Mouse (Mus musculus) bone marrow, adult 2 months (tissue): Measurements from ENCODE around the gene Klf2. TPM values are rescaled to one million over a fixed set of nuclear protein-coding genes. Genes with fewer than 3 reads are reported as not detected.

Source experiments
- H3K27ac ChIP-seq: fragments of 200-500 bp; 2 replicates; pipeline ENCODE4 v1.5.1; 2012; ENCODE audit warnings: low read depth, mild to moderate bottlenecking, control low read depth, inconsistent platforms, low read length; ENCODE audit not compliant: control insufficient read depth, poor library complexity, insufficient read depth
- H3K4me1 ChIP-seq: fragments of 200-500 bp; 2 replicates; pipeline ENCODE4 v1.6.1; 2011; ENCODE audit warnings: low read length; ENCODE audit not compliant: control insufficient read depth, insufficient read depth
- H3K4me3 ChIP-seq: fragments of 200-500 bp; replicated peaks from 2 replicates; pipeline ENCODE3; 2011; ENCODE audit warnings: mild to moderate bottlenecking, low read depth, low read length, control low read depth; ENCODE audit not compliant: control insufficient read depth
- CTCF ChIP-seq: fragments of 200-500 bp; IDR thresholded peaks from 2 replicates; pipeline ENCODE4 v1.5.1; 2011; ENCODE audit warnings: low read length, control low read depth; ENCODE audit not compliant: control insufficient read depth, insufficient read depth
- POLR2A ChIP-seq: fragments of 200-500 bp; IDR thresholded peaks from 2 replicates; pipeline ENCODE4 v1.6.1; 2011; ENCODE audit warnings: low read depth, mild to moderate bottlenecking, control low read depth, low read length, borderline replicate concordance; ENCODE audit not compliant: control insufficient read depth
- WGBS: fragments of 180-500 bp; shearing (Covaris S2); methylation state at CpG from one replicate; pipeline ENCODE4 v1.1.7; 2018; 5-methylcytosine and 5-hydroxymethylcytosine counted together
- polyA plus RNA-seq: library from polyadenylated mRNA; stranded (reverse); fragments of >200 nt; gene quantifications from 2 replicates; pipeline ENCODE4 v1.2.4, GENCODE M21; 2011; ENCODE audit warnings: low replicate concordance; ENCODE audit not compliant: missing spikeins, insufficient read depth, insufficient read length

Klf2 gene
- polyA plus RNA-seq, 1 experiment, result 179 TPM

GRCm38 (mm10) chr8:72279151-72279550 is 39.7 kb upstream of the Klf2 start:
- Histone ChIP-seq H3K4me3 (no peak overlapping the region), H3K27ac (no peak overlapping the region), H3K4me1 (peaks cover 3% of the 10 kb centered on the region)
- 50% methylated on average over 7 of the region's 7 CpGs for WGBS
- no peak for TF ChIP-seq CTCF
- no peak for TF ChIP-seq POLR2A

- no peak overlapping the region for H3K4me3 ChIP-seq
- peaks cover 8% of the 10 kb centered on the region for H3K4me1 ChIP-seq
- no peak overlapping the region for H3K27ac ChIP-seq
- no peak for TF ChIP-seq CTCF
- WGBS, result 5% methylated on average over 3 of the region's 3 CpGs
These were observed 37.2 kb upstream of the Klf2 start for GRCm38 (mm10) chr8:72281634-72282033.

- H3K27ac ChIP-seq, result no peak overlapping the region
- no peak overlapping the region for H3K4me3 ChIP-seq
- no peak for TF ChIP-seq POLR2A
- no peak for TF ChIP-seq CTCF
- H3K4me1 ChIP-seq, result peaks cover 6% of the 10 kb centered on the region
- 10% methylated on average over 4 of the region's 4 CpGs for WGBS
These were observed 33.5 kb upstream of the Klf2 start for GRCm38 (mm10) chr8:72285285-72285684.

- H3K27ac ChIP-seq, result no peak overlapping the region
- no peak overlapping the region for H3K4me3 ChIP-seq
- TF ChIP-seq POLR2A (no peak), CTCF (no peak)
- peaks cover 5% of the 10 kb centered on the region for H3K4me1 ChIP-seq
These were observed 29.8 kb upstream of the Klf2 start for GRCm38 (mm10) chr8:72289051-72289450.

GRCm38 (mm10) chr8:72291104-72291503 is 27.7 kb upstream of the Klf2 start:
- Histone ChIP-seq H3K27ac (no peak overlapping the region), H3K4me3 (no peak overlapping the region), H3K4me1 (peaks cover 2% of the 10 kb centered on the region)
- TF ChIP-seq CTCF (no peak), POLR2A (no peak)
- WGBS, result 12% methylated on average over 2 of the region's 2 CpGs

- Histone ChIP-seq H3K4me1 (peaks cover 2% of the 10 kb centered on the region), H3K4me3 (no peak overlapping the region), H3K27ac (no peak overlapping the region)
- TF ChIP-seq POLR2A, result no peak
- no peak for TF ChIP-seq CTCF
These were observed 25.5 kb upstream of the Klf2 start for GRCm38 (mm10) chr8:72293309-72293708.

GRCm38 (mm10) chr8:72295125-72295524 is 23.7 kb upstream of the Klf2 start:
- H3K27ac ChIP-seq, result no peak overlapping the region
- H3K4me1 ChIP-seq, result peaks cover 2% of the 10 kb centered on the region
- TF ChIP-seq CTCF, result no peak
- no peak for TF ChIP-seq POLR2A
- 22% methylated on average over 3 of the region's 3 CpGs for WGBS
- no peak overlapping the region for H3K4me3 ChIP-seq

- H3K4me3 ChIP-seq, result no peak overlapping the region
These were observed 23.2 kb upstream of the Klf2 start for GRCm38 (mm10) chr8:72295679-72296078.

GRCm38 (mm10) chr8:72296561-72296960 is 22.3 kb upstream of the Klf2 start:
- 84% methylated on average over 8 of the region's 8 CpGs for WGBS
- no peak overlapping the region for H3K27ac ChIP-seq
- TF ChIP-seq POLR2A (no peak), CTCF (no peak)
- H3K4me3 ChIP-seq, result no peak overlapping the region
- H3K4me1 ChIP-seq, result peaks cover 2% of the 10 kb centered on the region

More at GRCm38 (mm10) chr8:72295679-72296078, 23.2 kb upstream of the Klf2 start:
- WGBS, result 1% methylated on average over 8 of the region's 8 CpGs
- TF ChIP-seq POLR2A, result peak; percentile 39; the same call in 1 of the 2 replicates
- no peak for TF ChIP-seq CTCF
- Histone ChIP-seq H3K27ac (peak overlapping the region; percentile 92), H3K4me1 (peaks cover 2% of the 10 kb centered on the region)
